Mouse (Mus musculus) midbrain, embryonic 13.5 days (tissue): ENCODE data around the gene Rpl9-ps1. TPM values are rescaled to one million over a fixed set of nuclear protein-coding genes. Genes with fewer than 3 reads are reported as not detected.

ENCODE experiments used
- ATAC-seq: fragments of 200-750 bp; cut with Nextera tagmentation; 2 replicates; pipeline ENCODE4 v1.8.0; 2017; ENCODE audit warnings: mild to moderate bottlenecking, moderate TSS enrichment, moderate library complexity
- H3K27ac ChIP-seq: fragments of 300-500 bp; sonication (generic); 2 replicates; pipeline ENCODE4 v1.5.1; 2015; ENCODE audit warnings: inconsistent platforms, mild to moderate bottlenecking, moderate library complexity
- H3K27me3 ChIP-seq: fragments of 300-500 bp; sonication (generic); 2 replicates; pipeline ENCODE4 v1.6.1; 2015; ENCODE audit warnings: mild to moderate bottlenecking, inconsistent platforms
- H3K36me3 ChIP-seq: fragments of 300-500 bp; sonication (generic); 2 replicates; pipeline ENCODE4 v1.6.1; 2015; ENCODE audit warnings: mild to moderate bottlenecking, inconsistent platforms
- H3K4me1 ChIP-seq: fragments of 300-500 bp; sonication (generic); replicated peaks from 2 replicates; pipeline ENCODE4 v1.6.1; 2015; ENCODE audit warnings: inconsistent platforms
- H3K4me2 ChIP-seq: fragments of 300-500 bp; sonication (generic); replicated peaks from 2 replicates; pipeline ENCODE4 v1.6.1; 2015; ENCODE audit warnings: moderate library complexity, mild to moderate bottlenecking, inconsistent platforms
- H3K4me3 ChIP-seq: fragments of 300-500 bp; sonication (generic); replicated peaks from 2 replicates; pipeline ENCODE4 v1.5.1; 2015; ENCODE audit warnings: mild to moderate bottlenecking, inconsistent platforms
- H3K9ac ChIP-seq: fragments of 300-500 bp; sonication (generic); replicated peaks from 2 replicates; pipeline ENCODE4 v1.6.1; 2015; ENCODE audit warnings: mild to moderate bottlenecking, inconsistent platforms
- H3K9me3 ChIP-seq: fragments of 300-500 bp; sonication (generic); 2 replicates; pipeline ENCODE4 v1.6.1; 2016; ENCODE audit warnings: mild to moderate bottlenecking, inconsistent platforms
- WGBS: fragments of 180-500 bp; shearing (Covaris S2); methylation state at CpG from one replicate; pipeline ENCODE4 v1.1.7; 2015; 5-methylcytosine and 5-hydroxymethylcytosine counted together
- polyA plus RNA-seq: library from polyadenylated mRNA; unstranded; fragments of >200 nt; fragmentation: Nextera tagmentation; extraction: Ambion mirVana; gene quantifications from 2 replicates; pipeline ENCODE4 v1.2.1, GENCODE M21; 2015

Rpl9-ps1 gene
- polyA plus RNA-seq, 1 experiment from 2014 or later, result not detected

GRCm38 (mm10) chr11:83618238-83618637 lies 27.2 kb downstream of the Rpl9-ps1 start:
- WGBS, result 62% methylated on average over 5 of the region's 5 CpGs
- no peak for ATAC-seq
- H3K9ac ChIP-seq, result no peak overlapping the region

GRCm38 (mm10) chr11:83616586-83616985 lies 28.8 kb downstream of the Rpl9-ps1 start:
- H3K4me2 ChIP-seq, result no peak overlapping the region
- no peaks in the 10 kb centered on the region for H3K27me3 ChIP-seq
- H3K9me3 ChIP-seq, result no peaks in the 10 kb centered on the region
- H3K9ac ChIP-seq, result no peak overlapping the region
- H3K36me3 ChIP-seq, result no peaks in the 10 kb centered on the region
- ATAC-seq, result no peak
- H3K27ac ChIP-seq, result no peak overlapping the region
- no peaks in the 10 kb centered on the region for H3K4me1 ChIP-seq
- WGBS, result 98% methylated on average over 1 of the region's 1 CpGs
- no peak overlapping the region for H3K4me3 ChIP-seq

More at GRCm38 (mm10) chr11:83618238-83618637, 27.2 kb downstream of the Rpl9-ps1 start:
- no peaks in the 10 kb centered on the region for H3K36me3 ChIP-seq
- H3K4me3 ChIP-seq, result no peak overlapping the region
- H3K4me2 ChIP-seq, result no peak overlapping the region
- H3K9me3 ChIP-seq, result no peaks in the 10 kb centered on the region
- H3K4me1 ChIP-seq, result no peaks in the 10 kb centered on the region
- H3K27me3 ChIP-seq, result no peaks in the 10 kb centered on the region
- no peak overlapping the region for H3K27ac ChIP-seq

GRCm38 (mm10) chr11:83610900-83611299 lies 34.5 kb downstream of the Rpl9-ps1 start:
- H3K36me3 ChIP-seq, result no peaks in the 10 kb centered on the region
- H3K27me3 ChIP-seq, result no peaks in the 10 kb centered on the region
- no peak overlapping the region for H3K9ac ChIP-seq
- no peaks in the 10 kb centered on the region for H3K9me3 ChIP-seq
- 87% methylated on average over 2 of the region's 2 CpGs for WGBS
- no peak for ATAC-seq
- H3K27ac ChIP-seq, result no peak overlapping the region
- H3K4me2 ChIP-seq, result no peak overlapping the region
- H3K4me3 ChIP-seq, result no peak overlapping the region
- H3K4me1 ChIP-seq, result no peaks in the 10 kb centered on the region

- no peaks in the 10 kb centered on the region for H3K36me3 ChIP-seq
- H3K9me3 ChIP-seq, result no peaks in the 10 kb centered on the region
- H3K4me3 ChIP-seq, result no peak overlapping the region
- H3K4me1 ChIP-seq, result no peaks in the 10 kb centered on the region
- no peak for ATAC-seq
- H3K27ac ChIP-seq, result no peak overlapping the region
- no peak overlapping the region for H3K4me2 ChIP-seq
- no peaks in the 10 kb centered on the region for H3K27me3 ChIP-seq
- H3K9ac ChIP-seq, result no peak overlapping the region
- WGBS, result 52% methylated on average over 1 of the region's 1 CpGs
These were observed 39.0 kb downstream of the Rpl9-ps1 start for GRCm38 (mm10) chr11:83606396-83606795.

GRCm38 (mm10) chr11:83605535-83605934 lies 39.9 kb downstream of the Rpl9-ps1 start:
- WGBS, result 92% methylated on average over 3 of the region's 3 CpGs
- no peak overlapping the region for H3K27ac ChIP-seq
- H3K27me3 ChIP-seq, result no peaks in the 10 kb centered on the region
- H3K4me1 ChIP-seq, result no peaks in the 10 kb centered on the region
- no peak overlapping the region for H3K4me2 ChIP-seq
- ATAC-seq, result no peak
- no peak overlapping the region for H3K9ac ChIP-seq
- no peaks in the 10 kb centered on the region for H3K9me3 ChIP-seq
- H3K36me3 ChIP-seq, result no peaks in the 10 kb centered on the region
- H3K4me3 ChIP-seq, result no peak overlapping the region

GRCm38 (mm10) chr11:83604698-83605097 lies 40.7 kb downstream of the Rpl9-ps1 start:
- Histone ChIP-seq H3K4me1 (no peaks in the 10 kb centered on the region), H3K9me3 (no peaks in the 10 kb centered on the region), H3K36me3 (no peaks in the 10 kb centered on the region), H3K4me2 (no peak overlapping the region), H3K27ac (no peak overlapping the region), H3K4me3 (no peak overlapping the region), H3K9ac (no peak overlapping the region), H3K27me3 (no peaks in the 10 kb centered on the region)
- no peak for ATAC-seq
- 90% methylated on average over 4 of the region's 4 CpGs for WGBS

- WGBS, result 95% methylated on average over 3 of the region's 3 CpGs
- no peaks in the 10 kb centered on the region for H3K9me3 ChIP-seq
- no peaks in the 10 kb centered on the region for H3K27me3 ChIP-seq
- no peak overlapping the region for H3K27ac ChIP-seq
- no peak overlapping the region for H3K9ac ChIP-seq
- H3K4me1 ChIP-seq, result no peaks in the 10 kb centered on the region
- H3K36me3 ChIP-seq, result no peaks in the 10 kb centered on the region
- H3K4me3 ChIP-seq, result no peak overlapping the region
- H3K4me2 ChIP-seq, result no peak overlapping the region
- ATAC-seq, result no peak
These were observed 42.0 kb downstream of the Rpl9-ps1 start for GRCm38 (mm10) chr11:83603399-83603798.

- no peaks in the 10 kb centered on the region for H3K9me3 ChIP-seq
- no peak overlapping the region for H3K27ac ChIP-seq
- no peaks in the 10 kb centered on the region for H3K36me3 ChIP-seq
- ATAC-seq, result no peak
- 93% methylated on average over 2 of the region's 2 CpGs for WGBS
- no peak overlapping the region for H3K4me2 ChIP-seq
- no peaks in the 10 kb centered on the region for H3K27me3 ChIP-seq
- no peaks in the 10 kb centered on the region for H3K4me1 ChIP-seq
- no peak overlapping the region for H3K9ac ChIP-seq
- no peak overlapping the region for H3K4me3 ChIP-seq
These were observed 44.8 kb downstream of the Rpl9-ps1 start for GRCm38 (mm10) chr11:83600576-83600975.

- H3K36me3 ChIP-seq, result no peaks in the 10 kb centered on the region
- H3K9me3 ChIP-seq, result no peaks in the 10 kb centered on the region
- H3K4me2 ChIP-seq, result no peak overlapping the region
- no peaks in the 10 kb centered on the region for H3K4me1 ChIP-seq
- H3K27ac ChIP-seq, result no peak overlapping the region
- no peak overlapping the region for H3K9ac ChIP-seq
- no peaks in the 10 kb centered on the region for H3K27me3 ChIP-seq
- no peak overlapping the region for H3K4me3 ChIP-seq
- ATAC-seq, result no peak
- WGBS, result 89% methylated on average over 3 of the region's 3 CpGs
These were observed 46.4 kb downstream of the Rpl9-ps1 start for GRCm38 (mm10) chr11:83598991-83599390.

GRCm38 (mm10) chr11:83598207-83598837 lies 47.1 kb downstream of the Rpl9-ps1 start:
- Histone ChIP-seq H3K36me3 (no peaks in the 10 kb centered on the region), H3K4me3 (no peak overlapping the region), H3K4me2 (no peak overlapping the region), H3K9ac (no peak overlapping the region), H3K4me1 (no peaks in the 10 kb centered on the region), H3K27me3 (no peaks in the 10 kb centered on the region), H3K9me3 (no peaks in the 10 kb centered on the region), H3K27ac (no peak overlapping the region)
- 85% methylated on average over 3 of the region's 3 CpGs for WGBS
- ATAC-seq, result no peak

GRCm38 (mm10) chr11:83597796-83598195 lies 47.6 kb downstream of the Rpl9-ps1 start:
- H3K9me3 ChIP-seq, result no peaks in the 10 kb centered on the region
- H3K27ac ChIP-seq, result no peak overlapping the region
- WGBS, result 89% methylated on average over 7 of the region's 7 CpGs
- H3K36me3 ChIP-seq, result no peaks in the 10 kb centered on the region
- H3K4me2 ChIP-seq, result no peak overlapping the region
- no peaks in the 10 kb centered on the region for H3K27me3 ChIP-seq
- no peaks in the 10 kb centered on the region for H3K4me1 ChIP-seq
- no peak overlapping the region for H3K4me3 ChIP-seq
- ATAC-seq, result no peak
- no peak overlapping the region for H3K9ac ChIP-seq

- Histone ChIP-seq H3K9ac (no peak overlapping the region), H3K27me3 (no peaks in the 10 kb centered on the region), H3K27ac (no peak overlapping the region), H3K36me3 (no peaks in the 10 kb centered on the region), H3K9me3 (no peaks in the 10 kb centered on the region), H3K4me3 (no peak overlapping the region), H3K4me1 (no peaks in the 10 kb centered on the region), H3K4me2 (no peak overlapping the region)
- 85% methylated on average over 7 of the region's 7 CpGs for WGBS
- no peak for ATAC-seq
These were observed 49.6 kb downstream of the Rpl9-ps1 start for GRCm38 (mm10) chr11:83595669-83596455.
